Mouse (Mus musculus): ENCODE results near the gene Qtrt2. TPM values are rescaled to one million over a fixed set of nuclear protein-coding genes. Genes with fewer than 3 reads are reported as not detected.

Qtrt2 gene
- total and polyA plus RNA-seq, 3 experiments, result 52.1 to 108 (median 60.0) TPM

GRCm38 (mm10) chr16:43945351-43945750 lies 18.7 kb upstream of the Qtrt2 start:
- no peaks in the 10 kb centered on the region for H3K27me3 ChIP-seq (replicated peaks)
- H3K4me3 ChIP-seq (replicated peaks in 1 of 3; ENCODE audit: low read depth in 2 of 3, low read length in 2 of 3, poor library complexity in 1 of 3), result no peak overlapping the region
- dilution Hi-C loops (cut with MboI; ENCODE audit: extremely low pct_ligation_motif_present, extremely low pct_unique_long_range_greater_than_20kb, low sequenced_read_pairs), result no loop called here
- no peak overlapping the region for H3K4me2 ChIP-seq (ENCODE audit: insufficient read depth, low read depth, poor library complexity, severe bottlenecking)
- in situ Hi-C loops (cut with MboI; ENCODE audit: low pct_ligation_motif_present, low pct_unique_long_range_greater_than_20kb, low sequenced_read_pairs), result no loop called here
- peaks cover 0 to 16% of the 10 kb centered on the region in 2 experiments; a peak in 2 of 4 replicates for H3K4me1 ChIP-seq (ENCODE audit: control insufficient read depth in 1 of 2, insufficient read depth in 2 of 2)
- H3K36me3 ChIP-seq (replicated peaks in 1 of 2; ENCODE audit: control insufficient read depth in 1 of 2, insufficient read depth in 1 of 2, low read length in 1 of 2), result peaks cover 0 to 33% of the 10 kb centered on the region in 2 experiments
- H3K79me2 ChIP-seq (replicated peaks; ENCODE audit: control insufficient read depth, extremely low read depth, insufficient read depth, poor library complexity, severe bottlenecking), result no peaks in the 10 kb centered on the region
- no peak for TF ChIP-seq E2F4 (IDR thresholded peaks at IDR 0.05; ENCODE audit: insufficient replicate concordance, low read depth, low read length)
- no peak for TF ChIP-seq USF2 (conservative IDR thresholded peaks at IDR 0.05; ENCODE audit: low read depth, low read length)
- no peak for TF ChIP-seq EP300 (IDR thresholded peaks at IDR 0.05; ENCODE audit: low read length)
- TF ChIP-seq ELF1 (IDR thresholded peaks at IDR 0.05; ENCODE audit: low read depth, low read length), result no peak
- no peak for TF ChIP-seq BHLHE40 (IDR thresholded peaks at IDR 0.05; ENCODE audit: low read depth, low read length)
- no peak for TF ChIP-seq TCF12 (IDR thresholded peaks at IDR 0.05; ENCODE audit: low read depth, low read length)
- TF ChIP-seq USF1 (IDR thresholded peaks at IDR 0.05; ENCODE audit: low read depth, low read length), result no peak
- DNase-seq (ENCODE audit: extremely low read depth), result no peak
- no peak overlapping the region for H3K27ac ChIP-seq (ENCODE audit: insufficient read depth, low read depth)
- no peaks in the 10 kb centered on the region for H3K9me3 ChIP-seq (replicated peaks; ENCODE audit: low read length)
- H3K9ac ChIP-seq (ENCODE audit: insufficient read depth, low read depth), result no peak overlapping the region

GRCm38 (mm10) chr16:43940846-43941245 lies 14.2 kb upstream of the Qtrt2 start:
- H3K4me3 ChIP-seq (replicated peaks in 1 of 3; ENCODE audit: low read depth in 2 of 3, low read length in 2 of 3, poor library complexity in 1 of 3), result no peak overlapping the region
- no peaks in the 10 kb centered on the region for H3K79me2 ChIP-seq (replicated peaks; ENCODE audit: control insufficient read depth, extremely low read depth, insufficient read depth, poor library complexity, severe bottlenecking)
- dilution Hi-C loops (cut with MboI; ENCODE audit: extremely low pct_ligation_motif_present, extremely low pct_unique_long_range_greater_than_20kb, low sequenced_read_pairs), result no loop called here
- no peak for DNase-seq (ENCODE audit: extremely low read depth)
- peaks cover 0 to 5% of the 10 kb centered on the region in 2 experiments; a peak in 2 of 4 replicates for H3K4me1 ChIP-seq (ENCODE audit: control insufficient read depth in 1 of 2, insufficient read depth in 2 of 2)
- H3K9me3 ChIP-seq (replicated peaks; ENCODE audit: low read length), result no peaks in the 10 kb centered on the region
- H3K36me3 ChIP-seq (replicated peaks in 1 of 2; ENCODE audit: control insufficient read depth in 1 of 2, insufficient read depth in 1 of 2, low read length in 1 of 2), result peaks cover 3 to 35% of the 10 kb centered on the region in 2 experiments
- in situ Hi-C loops (cut with MboI; ENCODE audit: low pct_ligation_motif_present, low pct_unique_long_range_greater_than_20kb, low sequenced_read_pairs), result no loop called here
- H3K27ac ChIP-seq (ENCODE audit: insufficient read depth, low read depth), result no peak overlapping the region
- no peak overlapping the region for H3K4me2 ChIP-seq (ENCODE audit: insufficient read depth, low read depth, poor library complexity, severe bottlenecking)
- H3K9ac ChIP-seq (ENCODE audit: insufficient read depth, low read depth), result no peak overlapping the region
- no peaks in the 10 kb centered on the region for H3K27me3 ChIP-seq (replicated peaks)
- TF ChIP-seq ETS1 (conservative IDR thresholded peaks at IDR 0.05; ENCODE audit: low read depth, low read length) (no peak), SIN3A (IDR thresholded peaks at IDR 0.05; ENCODE audit: low read length) (no peak), HCFC1 (IDR thresholded peaks at IDR 0.05; ENCODE audit: low read depth, low read length) (no peak), CHD1 (IDR thresholded peaks at IDR 0.05; ENCODE audit: low read depth, low read length) (no peak), ZKSCAN1 (IDR thresholded peaks at IDR 0.05; ENCODE audit: borderline replicate concordance, low read depth, low read length) (no peak), NRF1 (IDR thresholded peaks at IDR 0.05; ENCODE audit: low read depth, low read length) (no peak), ELF1 (IDR thresholded peaks at IDR 0.05; ENCODE audit: low read depth, low read length) (no peak), MYC (IDR thresholded peaks at IDR 0.05; ENCODE audit: low read depth, low read length) (no peak), CHD2 (IDR thresholded peaks at IDR 0.05; ENCODE audit: low read length) (no peak), POLR2A (IDR thresholded peaks at IDR 0.05; ENCODE audit: low read depth, low read length) (no peak), BHLHE40 (IDR thresholded peaks at IDR 0.05; ENCODE audit: low read depth, low read length) (no peak), MAX (IDR thresholded peaks at IDR 0.05; ENCODE audit: low read length) (no peak), JUN (IDR thresholded peaks at IDR 0.05; ENCODE audit: insufficient read depth, low read depth, low read length) (no peak), ZNF384 (IDR thresholded peaks at IDR 0.05; ENCODE audit: low read depth, low read length) (no peak), E2F4 (IDR thresholded peaks at IDR 0.05; ENCODE audit: insufficient replicate concordance, low read depth, low read length) (no peak)
